Mouse (Mus musculus): ENCODE measurements around the gene Mgat5b.

Gene Mgat5b

GRCm38 (mm10) chr11:117031249-117031648, 112.6 kb downstream of the Mgat5b start:
- DNase-seq (ENCODE audit: low spot score), result no peak

DNA sequence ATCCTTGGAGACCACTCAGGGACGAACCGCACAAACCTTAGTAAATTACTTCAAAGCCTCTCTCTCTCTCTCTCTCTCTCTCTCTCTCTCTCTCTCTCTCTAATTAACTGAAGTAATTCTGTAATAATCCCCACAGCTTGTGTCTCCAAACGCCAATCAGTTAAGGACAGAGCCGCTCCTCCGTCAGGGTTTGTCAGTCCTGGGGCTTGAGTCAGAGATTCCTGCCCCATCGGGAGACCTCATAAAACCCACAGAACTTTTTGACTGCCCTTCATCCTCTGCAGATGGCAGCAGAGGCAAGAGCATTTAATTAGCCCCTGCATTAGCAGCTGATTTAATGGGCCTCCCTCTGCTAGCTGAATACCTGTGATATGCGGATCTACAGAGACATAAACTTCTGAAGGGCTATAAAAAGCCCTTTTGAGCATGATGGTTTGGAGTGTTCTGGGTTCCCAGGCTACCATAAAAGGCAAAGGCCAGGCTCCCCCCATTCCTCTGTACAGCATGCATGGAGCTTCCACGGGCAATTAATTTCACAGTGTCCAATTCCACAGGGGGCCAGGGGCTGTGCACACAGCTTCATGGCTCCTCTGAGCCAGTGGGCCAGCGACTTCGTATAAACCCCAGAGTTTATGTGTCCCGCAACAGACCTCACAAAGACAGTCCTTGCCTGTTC, 117.1 kb downstream of the Mgat5b start:
- DNase-seq (ENCODE audit: low spot score), result no peak
